Mouse (Mus musculus) left cerebral cortex, postnatal 10 days (tissue): ENCODE results near the gene Oaz2. TPM values are rescaled to one million over a fixed set of nuclear protein-coding genes. Genes with fewer than 3 reads are reported as not detected.
"Not testable (repeated sequence)": the region's sequence is repeated elsewhere in the genome, so short reads cannot be mapped to it uniquely, and the experiment has no call there.

Source experiments
- DNase-seq, 2 experiments: peaks; one replicate each; pipeline ENCODE4 v3.0.0; 2021 to 2022; ENCODE audit warnings: low spot score in 2 of 2, mixed read lengths in 1 of 2; ENCODE audit errors: extremely low spot score in 1 of 2
- intact Hi-C: fragments of 180-260 bp; cut with DNase I; formaldehyde crosslinking; loops from one replicate; pipeline ENCODE4 v1.15.1; 2025
- total RNA-seq, 2 experiments: library from RNA; stranded (reverse); gene quantifications; 2 replicates each; pipeline ENCODE4 v1.2.3; 2021

Oaz2 gene
- total RNA-seq, 2 experiments from 2014 or later, result 226 to 228 TPM

GRCm38 (mm10) chr9:65646782-65647181 is 21.0 kb upstream of the Oaz2 start:
- intact Hi-C loops, result no loop called here
- DNase-seq, result no peak

- DNase-seq, result no peak
- intact Hi-C loops, result no loop called here
These were observed 19.1 kb upstream of the Oaz2 start for GRCm38 (mm10) chr9:65648730-65649129.

- DNase-seq, result no peak
- intact Hi-C loops, result no loop called here
These were observed 17.8 kb upstream of the Oaz2 start for GRCm38 (mm10) chr9:65649997-65650396.

GRCm38 (mm10) chr9:65651957-65652356 is 15.8 kb upstream of the Oaz2 start:
- DNase-seq, intact Hi-C loops: not testable (repeated sequence)

GRCm38 (mm10) chr9:65653741-65654140 is 14.1 kb upstream of the Oaz2 start:
- intact Hi-C loops, result no loop called here
- DNase-seq, result no peak

- intact Hi-C loops, result no loop called here
- DNase-seq, result no peak
These were observed 13.0 kb upstream of the Oaz2 start for GRCm38 (mm10) chr9:65654700-65655237.

- DNase-seq, result no peak
- intact Hi-C loops, result no loop called here
These were observed 12.3 kb upstream of the Oaz2 start for GRCm38 (mm10) chr9:65655540-65655939.

GRCm38 (mm10) chr9:65657218-65657617 is 10.6 kb upstream of the Oaz2 start:
- no peak for DNase-seq
- intact Hi-C loops, result no loop called here

- peak in 1 of 2 experiments; percentile 29 for DNase-seq
- intact Hi-C loops, result loop anchor here (2.0 to 5.0 kb wide), 2 partner anchors 56 to 139 kb away; partner anchors contain the start of gene Ankdd1a
These were observed 6.8 kb upstream of the Oaz2 start for GRCm38 (mm10) chr9:65661029-65661428.

GRCm38 (mm10) chr9:65661493-65661892 is 6.3 kb upstream of the Oaz2 start:
- DNase-seq, result no peak
- intact Hi-C loops, result loop anchor here (2.0 to 5.0 kb wide), 2 partner anchors 57 to 139 kb away; partner anchors contain the start of gene Ankdd1a

GRCm38 (mm10) chr9:65664163-65664562 is 3.6 kb upstream of the Oaz2 start:
- intact Hi-C loops, result loop anchor here (5.0 kb wide), 1 partner anchor 142 kb away; the partner anchor contains the start of gene Ankdd1a

GRCm38 (mm10) chr9:65666042-65666441 is 1.8 kb upstream of the Oaz2 start:
- intact Hi-C loops, result loop anchor here (5.0 kb wide), 1 partner anchor 186 kb away; no protein-coding TSS in a partner anchor
- DNase-seq, result peak; percentile 46 to 82

More at GRCm38 (mm10) chr9:65664163-65664562, 3.6 kb upstream of the Oaz2 start:
- peak in 1 of 2 experiments; percentile 52 for DNase-seq

GRCm38 (mm10) chr9:65671431-65671931 is 3.7 kb downstream of the Oaz2 start:
- peak in 1 of 2 experiments; percentile 88 for DNase-seq
- intact Hi-C loops, result no loop called here

- intact Hi-C loops, result no loop called here
- DNase-seq, result no peak
These were observed 5.2 kb downstream of the Oaz2 start for GRCm38 (mm10) chr9:65672996-65673395.

- DNase-seq, result no peak
- intact Hi-C loops, result no loop called here
These were observed 7.9 kb downstream of the Oaz2 start for GRCm38 (mm10) chr9:65675461-65676357.

- intact Hi-C loops, result no loop called here
These were observed 8.7 kb downstream of the Oaz2 start for GRCm38 (mm10) chr9:65676358-65677118.

GRCm38 (mm10) chr9:65677119-65677462 is 9.3 kb downstream of the Oaz2 start:
- intact Hi-C loops, result no loop called here
- DNase-seq, result no peak

More at GRCm38 (mm10) chr9:65676358-65677118, 8.7 kb downstream of the Oaz2 start:
- DNase-seq, result peak; percentile 95 to 99

- intact Hi-C loops, result no loop called here
- DNase-seq, result peak in 1 of 2 experiments; percentile 75
These were observed 11.5 kb downstream of the Oaz2 start for GRCm38 (mm10) chr9:65679181-65679761.
